Comparison of ENCODE assay signal across 8 mouse cellular contexts in genomic region chr8:11634331-11635011, GRCm38 (mm10). TPM values are rescaled to one million over a fixed set of nuclear protein-coding genes. Genes with fewer than 3 reads are reported as not detected.
DNase-seq lines count a peak whose midpoint lies in the region; ATAC-seq lines count a peak whose summit lies in the region.

No protein-coding gene starts in this region.

- DNase-seq in kidney, adult 8-10 months, result no peak
- DNase-seq in adipocyte (ENCODE audit: low spot score), result peak; percentile 31
- DNase-seq in urinary bladder, postnatal 10 days (ENCODE audit: low spot score), result no peak
- DNase-seq in gastrocnemius, adult 8-10 months (ENCODE audit: low spot score in 2 of 2), result no peak

- no peak; the same call in 1 of the 2 replicates for ATAC-seq in kidney, embryonic 15.5 days (replicated peaks; ENCODE audit: low FRiP score)
- no peak for ATAC-seq in heart, embryonic 15.5 days (replicated peaks; ENCODE audit: insufficient number of reproducible peaks, insufficient read depth, low FRiP score, low read depth)
- no peak for ATAC-seq in liver, embryonic 16.5 days (ENCODE audit: low read depth)
- ATAC-seq in erythroid progenitor cell, adult 5-6 weeks (replicated peaks; ENCODE audit: low FRiP score, poor library complexity, severe bottlenecking), result no peak

- H3K4me2 ChIP-seq in kidney, embryonic 15.5 days, result peak overlapping the region; percentile 67
- peak overlapping the region; percentile 88 for H3K4me2 ChIP-seq in heart, embryonic 15.5 days
- H3K4me2 ChIP-seq in liver, embryonic 16.5 days (ENCODE audit: low read depth, low read length), result peak overlapping the region; percentile 95

- under 1% methylated on average over 39 of the region's 39 CpGs for WGBS in kidney, embryonic 15.5 days
- WGBS in heart, embryonic 15.5 days, result under 1% methylated on average over 39 of the region's 39 CpGs
- WGBS in liver, embryonic 16.5 days (ENCODE audit: insufficient replicate concordance), result 0% methylated on average over 39 of the region's 39 CpGs

- no peaks in the 10 kb centered on the region for H3K27me3 ChIP-seq in kidney, embryonic 15.5 days
- no peaks in the 10 kb centered on the region for H3K27me3 ChIP-seq in heart, embryonic 15.5 days
- no peaks in the 10 kb centered on the region for H3K27me3 ChIP-seq in liver, embryonic 16.5 days (ENCODE audit: control insufficient read depth, insufficient read depth, low read depth, low read length)

- peak overlapping the region; percentile 100 for H3K27ac ChIP-seq in kidney, embryonic 15.5 days
- H3K27ac ChIP-seq in heart, embryonic 15.5 days, result peak overlapping the region; percentile 99
- H3K27ac ChIP-seq in liver, embryonic 16.5 days (ENCODE audit: low read length), result peak overlapping the region; percentile 93

- peak overlapping the region; percentile 96 for H3K9ac ChIP-seq in kidney, embryonic 15.5 days
- H3K9ac ChIP-seq in heart, embryonic 15.5 days, result peak overlapping the region; percentile 89
- peak overlapping the region; percentile 92 for H3K9ac ChIP-seq in liver, embryonic 16.5 days (ENCODE audit: low read depth, low read length)

- no peaks in the 10 kb centered on the region for H3K9me3 ChIP-seq in kidney, embryonic 15.5 days (replicated peaks)
- no peaks in the 10 kb centered on the region for H3K9me3 ChIP-seq in heart, embryonic 15.5 days (replicated peaks)
- H3K9me3 ChIP-seq in liver, embryonic 16.5 days (replicated peaks; ENCODE audit: control insufficient read depth, low read length), result no peaks in the 10 kb centered on the region

- H3K4me3 ChIP-seq in kidney, embryonic 15.5 days (replicated peaks), result peak overlapping the region; percentile 97
- H3K4me3 ChIP-seq in heart, embryonic 15.5 days, result peak overlapping the region; percentile 88
- H3K4me3 ChIP-seq in liver, embryonic 16.5 days (ENCODE audit: low read depth, low read length), result peak overlapping the region; percentile 91

- peaks cover 34% of the 10 kb centered on the region for H3K36me3 ChIP-seq in kidney, embryonic 15.5 days
- H3K36me3 ChIP-seq in heart, embryonic 15.5 days, result peaks cover 22% of the 10 kb centered on the region
- peaks cover 8% of the 10 kb centered on the region; the same call in 1 of the 2 replicates for H3K36me3 ChIP-seq in liver, embryonic 16.5 days (ENCODE audit: control insufficient read depth, insufficient read depth)

- peaks cover 43% of the 10 kb centered on the region for H3K4me1 ChIP-seq in kidney, embryonic 15.5 days
- peaks cover 46% of the 10 kb centered on the region for H3K4me1 ChIP-seq in heart, embryonic 15.5 days (replicated peaks)
- H3K4me1 ChIP-seq in liver, embryonic 16.5 days (ENCODE audit: control insufficient read depth, low read depth, low read length), result peaks cover 28% of the 10 kb centered on the region

RNA-seq across cellular contexts. Expression of gene Ankrd10, which starts 1.1 kb away (rescaled TPM):
- polyA plus RNA-seq in kidney, embryonic 15.5 days (2015; fragmentation: Nextera tagmentation; extraction: Ambion mirVana), result 98.7 and 99.4 TPM in 2 replicates
- polyA plus RNA-seq in heart, embryonic 15.5 days (2015; fragmentation: Nextera tagmentation; extraction: Ambion mirVana), result 57.4 and 70.0 TPM in 2 replicates
- polyA plus RNA-seq in liver, embryonic 16.5 days (2015; fragmentation: Nextera tagmentation; extraction: Ambion mirVana), result 19.9 and 21.1 TPM in 2 replicates
- total RNA-seq in erythroid progenitor cell, adult 5-6 weeks (2015; ENCODE audit: low replicate concordance), result 10.1 and 30.2 TPM in 2 replicates
- total RNA-seq in erythroid progenitor cell, adult 5-6 weeks (2017; ENCODE audit: low replicate concordance), result 6.4 and 11.2 TPM in 2 replicates
- 10 to 100 TPM in 2 of 4 experiments, 1 to 10 TPM in 2; 9.1 to 13.0 (median 11.0) TPM for total RNA-seq in gastrocnemius, adult 8-10 months (2022)
